Mouse (Mus musculus) retina, adult 2 months (tissue): ENCODE measurements around the gene Timm29.

Source experiments
- DNase-seq: peaks from one replicate; pipeline ENCODE4 v3.0.0-alpha.2; 2012; ENCODE audit warnings: low read depth, low spot score

The Timm29 gene

GRCm38 (mm10) chr9:21592703-21593121 is at the start of gene Timm29, which contains the start of gene Yipf2:
Gene Timm29 (plus strand): TSS chr9:21592722.
Gene Yipf2 (minus strand): TSS chr9:21592828.
- DNase-seq = peak; percentile 97

GRCm38 (mm10) chr9:21545351-21545915 is 47.1 kb upstream of the Timm29 start:
- DNase-seq = no peak

- DNase-seq = peak; percentile 96
Measured at GRCm38 (mm10) chr9:21545916-21546788, 46.4 kb upstream of the Timm29 start.

- DNase-seq = no peak
Measured at GRCm38 (mm10) chr9:21546789-21547074, 45.8 kb upstream of the Timm29 start, which contains the start of gene Carm1. Gene Carm1 (plus strand): TSS chr9:21546894.

GRCm38 (mm10) chr9:21547075-21547941 is 45.2 kb upstream of the Timm29 start:
- peak; percentile 33 for DNase-seq

- DNase-seq = no peak
Measured at GRCm38 (mm10) chr9:21551049-21551448, 41.5 kb upstream of the Timm29 start.

GRCm38 (mm10) chr9:21553607-21554273 is 38.8 kb upstream of the Timm29 start:
- DNase-seq = no peak

- DNase-seq = no peak
Measured at GRCm38 (mm10) chr9:21555198-21555742, 37.3 kb upstream of the Timm29 start.

GRCm38 (mm10) chr9:21556996-21557395 is 35.5 kb upstream of the Timm29 start:
- no peak for DNase-seq

GRCm38 (mm10) chr9:21557556-21557955 is 35.0 kb upstream of the Timm29 start:
- DNase-seq = no peak

GRCm38 (mm10) chr9:21558366-21558765 is 34.2 kb upstream of the Timm29 start:
- DNase-seq = no peak

GRCm38 (mm10) chr9:21559151-21559550 is 33.4 kb upstream of the Timm29 start:
- no peak for DNase-seq

GRCm38 (mm10) chr9:21564420-21564819 is 28.1 kb upstream of the Timm29 start:
- no peak for DNase-seq

- DNase-seq = no peak
Measured at GRCm38 (mm10) chr9:21565004-21565586, 27.4 kb upstream of the Timm29 start.

GRCm38 (mm10) chr9:21566538-21566937 is 26.0 kb upstream of the Timm29 start:
- DNase-seq = no peak

- no peak for DNase-seq
Measured at GRCm38 (mm10) chr9:21567051-21567450, 25.5 kb upstream of the Timm29 start.

- no peak for DNase-seq
Measured at GRCm38 (mm10) chr9:21568657-21569255, 23.8 kb upstream of the Timm29 start.

- no peak for DNase-seq
Measured at GRCm38 (mm10) chr9:21574012-21574801, 18.3 kb upstream of the Timm29 start.

GRCm38 (mm10) chr9:21575253-21575652 is 17.3 kb upstream of the Timm29 start:
- no peak for DNase-seq

GRCm38 (mm10) chr9:21576286-21576685 is 16.2 kb upstream of the Timm29 start:
- no peak for DNase-seq
